Mouse (Mus musculus): ENCODE measurements around the gene Ptma. TPM values are rescaled to one million over a fixed set of nuclear protein-coding genes. Genes with fewer than 3 reads are reported as not detected.
A peak's percentile ranks its signal among the peaks of the same experiment; 100 is the strongest.

Ptma gene
- polyA plus RNA-seq, 1 experiment from 2014 or later = 2,677 TPM

GRCm38 (mm10) chr1:86491533-86492094 is 34.9 kb upstream of the Ptma start:
- ATAC-seq (ENCODE audit: insufficient number of reproducible peaks, insufficient read depth, low FRiP score, low read depth) = no peak
- Histone ChIP-seq H3K36me3 (ENCODE audit: control insufficient read depth, insufficient read depth, low read length) (no peaks in the 10 kb centered on the region), H3K4me1 (ENCODE audit: control insufficient read depth, insufficient read depth, low read length) (peaks cover 29% of the 10 kb centered on the region), H3K4me2 (replicated peaks; ENCODE audit: low read depth, low read length) (no peak overlapping the region), H3K9me3 (ENCODE audit: control insufficient read depth, low read depth, low read length) (no peaks in the 10 kb centered on the region), H3K9ac (replicated peaks; ENCODE audit: low read depth, low read length) (no peak overlapping the region), H3K4me3 (ENCODE audit: low read depth, low read length) (no peak overlapping the region), H3K27me3 (ENCODE audit: control insufficient read depth, insufficient read depth, low read length) (no peaks in the 10 kb centered on the region), H3K27ac (ENCODE audit: low read length) (peak overlapping the region; percentile 83)
- 18% methylated on average over 7 of the region's 7 CpGs for WGBS

- Histone ChIP-seq H3K4me1 (ENCODE audit: control insufficient read depth, insufficient read depth, low read length) (peaks cover 31% of the 10 kb centered on the region), H3K9ac (replicated peaks; ENCODE audit: low read depth, low read length) (no peak overlapping the region)
- ATAC-seq (ENCODE audit: insufficient number of reproducible peaks, insufficient read depth, low FRiP score, low read depth) = no peak
Measured at GRCm38 (mm10) chr1:86492095-86493070, 34.1 kb upstream of the Ptma start.

GRCm38 (mm10) chr1:86493783-86494182 is 32.7 kb upstream of the Ptma start:
- H3K4me3 ChIP-seq (ENCODE audit: low read depth, low read length) = no peak overlapping the region
- H3K9ac ChIP-seq (replicated peaks; ENCODE audit: low read depth, low read length) = no peak overlapping the region
- WGBS = 75% methylated on average over 3 of the region's 3 CpGs
- no peak overlapping the region for H3K4me2 ChIP-seq (replicated peaks; ENCODE audit: low read depth, low read length)
- peaks cover 33% of the 10 kb centered on the region for H3K4me1 ChIP-seq (ENCODE audit: control insufficient read depth, insufficient read depth, low read length)
- H3K27me3 ChIP-seq (ENCODE audit: control insufficient read depth, insufficient read depth, low read length) = no peaks in the 10 kb centered on the region
- ATAC-seq (ENCODE audit: insufficient number of reproducible peaks, insufficient read depth, low FRiP score, low read depth) = no peak
- H3K36me3 ChIP-seq (ENCODE audit: control insufficient read depth, insufficient read depth, low read length) = no peaks in the 10 kb centered on the region
- H3K27ac ChIP-seq (ENCODE audit: low read length) = no peak overlapping the region
- H3K9me3 ChIP-seq (ENCODE audit: control insufficient read depth, low read depth, low read length) = no peaks in the 10 kb centered on the region

More at GRCm38 (mm10) chr1:86492095-86493070, 34.1 kb upstream of the Ptma start:
- Histone ChIP-seq H3K9me3 (ENCODE audit: control insufficient read depth, low read depth, low read length) (no peaks in the 10 kb centered on the region), H3K4me2 (replicated peaks; ENCODE audit: low read depth, low read length) (no peak overlapping the region), H3K4me3 (ENCODE audit: low read depth, low read length) (no peak overlapping the region), H3K27ac (ENCODE audit: low read length) (peak overlapping the region; percentile 83), H3K36me3 (ENCODE audit: control insufficient read depth, insufficient read depth, low read length) (no peaks in the 10 kb centered on the region), H3K27me3 (ENCODE audit: control insufficient read depth, insufficient read depth, low read length) (no peaks in the 10 kb centered on the region)
- WGBS = 61% methylated on average over 9 of the region's 9 CpGs

- WGBS = 90% methylated on average over 4 of the region's 4 CpGs
- Histone ChIP-seq H3K4me1 (ENCODE audit: control insufficient read depth, insufficient read depth, low read length) (peaks cover 35% of the 10 kb centered on the region), H3K4me3 (ENCODE audit: low read depth, low read length) (no peak overlapping the region), H3K27ac (ENCODE audit: low read length) (no peak overlapping the region), H3K9me3 (ENCODE audit: control insufficient read depth, low read depth, low read length) (no peaks in the 10 kb centered on the region), H3K27me3 (ENCODE audit: control insufficient read depth, insufficient read depth, low read length) (no peaks in the 10 kb centered on the region), H3K4me2 (replicated peaks; ENCODE audit: low read depth, low read length) (no peak overlapping the region), H3K9ac (replicated peaks; ENCODE audit: low read depth, low read length) (no peak overlapping the region), H3K36me3 (ENCODE audit: control insufficient read depth, insufficient read depth, low read length) (no peaks in the 10 kb centered on the region)
- ATAC-seq (ENCODE audit: insufficient number of reproducible peaks, insufficient read depth, low FRiP score, low read depth) = no peak
Measured at GRCm38 (mm10) chr1:86496340-86496739, 30.2 kb upstream of the Ptma start.

- Histone ChIP-seq H3K4me2 (replicated peaks; ENCODE audit: low read depth, low read length) (no peak overlapping the region), H3K4me1 (ENCODE audit: control insufficient read depth, insufficient read depth, low read length) (peaks cover 35% of the 10 kb centered on the region), H3K36me3 (ENCODE audit: control insufficient read depth, insufficient read depth, low read length) (no peaks in the 10 kb centered on the region), H3K27me3 (ENCODE audit: control insufficient read depth, insufficient read depth, low read length) (no peaks in the 10 kb centered on the region), H3K27ac (ENCODE audit: low read length) (peak overlapping the region; percentile 84), H3K4me3 (ENCODE audit: low read depth, low read length) (no peak overlapping the region), H3K9ac (replicated peaks; ENCODE audit: low read depth, low read length) (no peak overlapping the region), H3K9me3 (ENCODE audit: control insufficient read depth, low read depth, low read length) (no peaks in the 10 kb centered on the region)
- WGBS = 67% methylated on average over 5 of the region's 5 CpGs
- no peak for ATAC-seq (ENCODE audit: insufficient number of reproducible peaks, insufficient read depth, low FRiP score, low read depth)
Measured at GRCm38 (mm10) chr1:86497361-86497760, 29.2 kb upstream of the Ptma start.

- Histone ChIP-seq H3K9me3 (ENCODE audit: control insufficient read depth, low read depth, low read length) (no peaks in the 10 kb centered on the region), H3K27me3 (ENCODE audit: control insufficient read depth, insufficient read depth, low read length) (no peaks in the 10 kb centered on the region), H3K27ac (ENCODE audit: low read length) (peak overlapping the region; percentile 84; the same call in 1 of the 2 replicates), H3K4me1 (ENCODE audit: control insufficient read depth, insufficient read depth, low read length) (peaks cover 37% of the 10 kb centered on the region), H3K4me2 (replicated peaks; ENCODE audit: low read depth, low read length) (no peak overlapping the region), H3K9ac (replicated peaks; ENCODE audit: low read depth, low read length) (no peak overlapping the region), H3K36me3 (ENCODE audit: control insufficient read depth, insufficient read depth, low read length) (no peaks in the 10 kb centered on the region), H3K4me3 (ENCODE audit: low read depth, low read length) (no peak overlapping the region)
- WGBS = 38% methylated on average over 3 of the region's 3 CpGs
- ATAC-seq (ENCODE audit: insufficient number of reproducible peaks, insufficient read depth, low FRiP score, low read depth) = peak; percentile 62; the same call in 1 of the 2 replicates
Measured at GRCm38 (mm10) chr1:86497986-86498385, 28.5 kb upstream of the Ptma start.

GRCm38 (mm10) chr1:86498611-86499010 is 27.9 kb upstream of the Ptma start:
- no peak overlapping the region for H3K4me3 ChIP-seq (ENCODE audit: low read depth, low read length)
- no peak overlapping the region for H3K4me2 ChIP-seq (replicated peaks; ENCODE audit: low read depth, low read length)
- H3K27me3 ChIP-seq (ENCODE audit: control insufficient read depth, insufficient read depth, low read length) = no peaks in the 10 kb centered on the region
- H3K36me3 ChIP-seq (ENCODE audit: control insufficient read depth, insufficient read depth, low read length) = no peaks in the 10 kb centered on the region
- ATAC-seq (ENCODE audit: insufficient number of reproducible peaks, insufficient read depth, low FRiP score, low read depth) = no peak
- no peak overlapping the region for H3K9ac ChIP-seq (replicated peaks; ENCODE audit: low read depth, low read length)
- peak overlapping the region; percentile 58; the same call in 1 of the 2 replicates for H3K27ac ChIP-seq (ENCODE audit: low read length)
- peaks cover 42% of the 10 kb centered on the region for H3K4me1 ChIP-seq (ENCODE audit: control insufficient read depth, insufficient read depth, low read length)
- WGBS = 61% methylated on average over 1 of the region's 1 CpGs
- no peaks in the 10 kb centered on the region for H3K9me3 ChIP-seq (ENCODE audit: control insufficient read depth, low read depth, low read length)

- Histone ChIP-seq H3K9me3 (ENCODE audit: control insufficient read depth, low read depth, low read length) (no peaks in the 10 kb centered on the region), H3K4me2 (replicated peaks; ENCODE audit: low read depth, low read length) (no peak overlapping the region), H3K4me3 (ENCODE audit: low read depth, low read length) (no peak overlapping the region), H3K4me1 (ENCODE audit: control insufficient read depth, insufficient read depth, low read length) (peaks cover 48% of the 10 kb centered on the region), H3K36me3 (ENCODE audit: control insufficient read depth, insufficient read depth, low read length) (no peaks in the 10 kb centered on the region), H3K27ac (ENCODE audit: low read length) (no peak overlapping the region), H3K27me3 (ENCODE audit: control insufficient read depth, insufficient read depth, low read length) (no peaks in the 10 kb centered on the region), H3K9ac (replicated peaks; ENCODE audit: low read depth, low read length) (no peak overlapping the region)
- no peak for ATAC-seq (ENCODE audit: insufficient number of reproducible peaks, insufficient read depth, low FRiP score, low read depth)
- WGBS = 34% methylated on average over 3 of the region's 3 CpGs
Measured at GRCm38 (mm10) chr1:86499903-86500302, 26.6 kb upstream of the Ptma start.

Data from stomach, embryonic 14.5 days (tissue).